Mouse (Mus musculus): ENCODE measurements around the gene Crtc3.
A peak's percentile ranks its signal among the peaks of the same experiment; 100 is the strongest.

Crtc3 gene

GRCm38 (mm10) chr7:80641497-80641896, 47.2 kb downstream of the Crtc3 start:
- peak; percentile 52 for DNase-seq (ENCODE audit: extremely low read depth, low read depth)

GRCm38 (mm10) chr7:80639981-80640380, 48.7 kb downstream of the Crtc3 start:
- no peak for DNase-seq (ENCODE audit: extremely low read depth, low read depth)

- DNase-seq (ENCODE audit: extremely low read depth, low read depth): no peak
Observed at GRCm38 (mm10) chr7:80638460-80638859, 50.2 kb downstream of the Crtc3 start.

DNA sequence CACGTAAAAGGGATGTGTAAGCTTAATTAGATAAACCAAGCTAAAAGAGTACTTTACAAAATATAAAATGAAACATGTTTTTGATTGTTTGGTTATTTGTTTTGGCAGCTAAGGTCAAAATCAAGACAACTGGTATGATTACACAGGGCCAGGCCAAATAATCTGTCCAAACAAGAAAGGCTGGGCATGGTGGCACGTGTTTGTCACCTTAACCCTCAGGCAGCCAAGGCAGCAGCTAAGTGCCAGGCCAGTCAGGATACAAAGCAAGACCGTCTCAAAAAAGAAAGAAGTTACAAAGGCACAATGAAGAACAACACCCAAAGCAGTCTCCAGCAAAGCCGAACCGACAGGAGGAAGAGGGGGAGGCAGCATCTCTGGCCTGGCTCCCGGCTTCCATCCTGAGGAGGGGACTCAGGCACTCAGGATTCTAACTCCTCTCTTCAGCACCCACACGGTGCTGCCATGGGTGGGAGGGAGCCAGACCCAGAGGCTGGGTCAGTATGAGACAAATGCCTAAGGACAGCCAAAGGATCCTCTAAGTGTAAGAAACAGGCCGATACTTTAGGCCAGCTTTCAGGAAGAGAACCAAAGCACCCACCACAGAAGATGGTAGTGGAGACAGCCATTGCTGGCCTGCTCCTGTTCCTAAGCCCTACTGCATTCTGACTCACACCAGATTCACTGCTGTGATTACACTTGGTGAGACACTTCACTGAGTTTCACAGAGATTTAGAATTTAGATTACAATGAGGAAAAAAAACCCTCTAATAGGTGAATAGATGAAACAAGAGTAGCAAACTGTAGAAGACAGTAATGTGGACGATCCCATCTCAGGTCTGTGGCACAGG, 51.5 kb downstream of the Crtc3 start:
- no peak for DNase-seq (ENCODE audit: extremely low read depth, low read depth)

GRCm38 (mm10) chr7:80636288-80636952, 52.3 kb downstream of the Crtc3 start:
- DNase-seq (ENCODE audit: extremely low read depth, low read depth): no peak

- DNase-seq (ENCODE audit: extremely low read depth, low read depth): no peak
Observed at GRCm38 (mm10) chr7:80635866-80636265, 52.8 kb downstream of the Crtc3 start.

- DNase-seq (ENCODE audit: extremely low read depth, low read depth): no peak
Observed at GRCm38 (mm10) chr7:80634741-80635140, 53.9 kb downstream of the Crtc3 start.

- DNase-seq (ENCODE audit: extremely low read depth, low read depth): no peak
Observed at GRCm38 (mm10) chr7:80633635-80634034, 55.0 kb downstream of the Crtc3 start.

- DNase-seq (ENCODE audit: extremely low read depth, low read depth): no peak
Observed at GRCm38 (mm10) chr7:80631993-80632392, 56.7 kb downstream of the Crtc3 start.

DNA sequence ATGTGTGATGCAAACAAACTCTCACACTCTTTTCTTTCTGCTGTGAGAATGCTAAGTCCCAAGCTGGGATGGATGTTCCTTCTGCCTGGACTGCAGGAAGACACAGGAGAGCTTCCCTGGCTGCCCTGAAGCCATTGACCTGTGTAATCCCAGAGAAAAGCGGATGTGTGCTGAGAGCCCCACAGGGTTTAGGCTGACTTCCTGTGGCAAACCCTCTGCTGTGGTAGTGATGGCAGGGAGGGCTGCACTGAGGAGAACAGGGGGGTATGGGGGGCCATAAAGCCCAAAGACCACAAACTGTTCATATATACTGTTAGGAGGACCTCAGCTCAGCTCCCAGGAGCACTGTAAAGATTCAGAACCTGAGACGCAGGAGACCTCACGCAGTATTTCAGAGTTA, 57.3 kb downstream of the Crtc3 start:
- DNase-seq (ENCODE audit: extremely low read depth, low read depth): no peak

- DNase-seq (ENCODE audit: extremely low read depth, low read depth): peak; percentile 58
Observed at GRCm38 (mm10) chr7:80629369-80629768, 59.3 kb downstream of the Crtc3 start.

DNA sequence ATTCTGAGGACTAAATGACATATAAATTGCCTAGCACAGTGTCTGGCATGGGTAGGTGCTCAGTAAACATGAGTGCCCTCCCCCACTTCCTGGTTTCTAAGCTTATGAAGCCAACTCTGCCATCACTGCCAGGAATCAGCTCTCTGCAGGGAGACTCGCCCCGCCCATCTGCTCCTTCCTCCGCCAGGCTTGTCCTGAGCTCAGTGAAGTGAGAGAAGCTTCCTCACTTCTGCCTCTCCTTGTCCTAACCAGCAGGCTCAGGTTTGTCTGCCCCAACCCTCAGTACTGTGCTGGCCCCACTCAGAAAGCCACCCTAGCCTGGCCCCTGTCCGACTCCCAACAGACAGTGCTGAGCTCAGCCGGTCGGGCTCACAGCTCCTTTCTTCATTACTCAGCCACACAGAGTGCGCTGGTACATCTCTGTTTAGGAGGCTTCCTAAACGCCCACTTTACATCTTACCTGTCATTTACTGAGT, 59.9 kb downstream of the Crtc3 start:
- DNase-seq (ENCODE audit: extremely low read depth, low read depth): peak; percentile 80

- no peak for DNase-seq (ENCODE audit: extremely low read depth, low read depth)
Observed at GRCm38 (mm10) chr7:80626943-80627342, 61.7 kb downstream of the Crtc3 start.

GRCm38 (mm10) chr7:80625841-80626240, 62.8 kb downstream of the Crtc3 start:
- DNase-seq (ENCODE audit: extremely low read depth, low read depth): no peak

DNA sequence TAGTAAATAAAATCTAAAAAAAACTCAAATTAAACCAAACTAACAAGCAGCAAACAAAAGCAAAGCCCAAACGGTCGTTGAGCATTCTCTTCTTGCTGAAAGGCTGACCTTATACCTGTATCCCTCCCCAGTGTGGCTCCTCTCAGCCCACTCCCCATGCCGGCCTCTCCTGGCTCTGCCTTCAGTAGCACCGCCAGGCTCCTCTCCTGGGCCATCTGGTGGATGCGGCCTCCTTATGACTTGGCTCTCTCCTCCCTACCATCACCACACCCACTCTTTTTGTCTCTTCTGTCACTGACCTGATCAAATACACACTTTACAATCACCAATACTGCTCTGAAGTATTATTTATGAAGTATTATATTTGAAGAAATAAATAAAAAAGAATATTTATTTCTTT, 65.4 kb downstream of the Crtc3 start:
- DNase-seq (ENCODE audit: extremely low read depth, low read depth): no peak

- DNase-seq (ENCODE audit: extremely low read depth, low read depth): no peak
Observed at GRCm38 (mm10) chr7:80616096-80616495, 72.6 kb downstream of the Crtc3 start.

DNA sequence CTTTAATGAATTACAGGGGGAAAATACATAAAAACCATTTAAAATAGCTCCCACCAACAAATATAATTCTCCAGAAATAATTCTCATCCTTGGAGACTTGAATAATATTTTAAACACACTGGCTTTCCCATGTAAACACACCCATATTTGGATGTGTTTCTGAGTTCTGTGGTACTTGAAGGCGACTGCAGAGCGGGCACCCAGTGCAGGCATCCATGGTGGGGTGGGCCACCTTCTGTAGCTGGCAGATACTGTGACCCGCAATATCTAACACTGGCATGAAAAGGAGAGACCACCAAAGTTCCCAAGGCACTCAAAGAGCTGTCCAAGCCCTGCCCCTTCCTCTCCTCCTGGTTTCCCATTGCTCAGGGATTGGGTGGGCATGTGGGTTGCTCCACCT, 74.6 kb downstream of the Crtc3 start:
- no peak for DNase-seq (ENCODE audit: extremely low read depth, low read depth)

- DNase-seq (ENCODE audit: extremely low read depth, low read depth): no peak
Observed at GRCm38 (mm10) chr7:80612191-80612787, 76.4 kb downstream of the Crtc3 start.

DNA sequence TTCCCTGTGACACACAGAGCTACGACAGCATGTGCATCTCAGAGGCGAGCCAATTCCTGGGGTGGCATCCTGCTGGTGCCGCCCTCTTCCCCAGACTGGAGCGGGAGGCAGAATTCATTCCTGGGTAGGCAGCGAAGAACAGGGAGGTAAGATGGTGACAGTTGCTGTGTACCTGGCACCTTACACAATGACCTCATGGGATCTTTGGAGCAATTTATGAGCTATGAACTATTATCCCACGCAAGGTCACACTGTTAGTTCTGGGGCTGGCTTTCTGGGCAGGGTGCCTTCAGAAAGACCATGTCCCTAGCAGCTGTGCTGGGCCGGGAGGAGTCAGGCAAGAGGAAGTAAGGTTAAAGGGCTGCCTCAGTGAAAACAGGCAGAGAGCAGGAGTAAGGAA, 77.0 kb downstream of the Crtc3 start:
- DNase-seq (ENCODE audit: extremely low read depth, low read depth): no peak

DNA sequence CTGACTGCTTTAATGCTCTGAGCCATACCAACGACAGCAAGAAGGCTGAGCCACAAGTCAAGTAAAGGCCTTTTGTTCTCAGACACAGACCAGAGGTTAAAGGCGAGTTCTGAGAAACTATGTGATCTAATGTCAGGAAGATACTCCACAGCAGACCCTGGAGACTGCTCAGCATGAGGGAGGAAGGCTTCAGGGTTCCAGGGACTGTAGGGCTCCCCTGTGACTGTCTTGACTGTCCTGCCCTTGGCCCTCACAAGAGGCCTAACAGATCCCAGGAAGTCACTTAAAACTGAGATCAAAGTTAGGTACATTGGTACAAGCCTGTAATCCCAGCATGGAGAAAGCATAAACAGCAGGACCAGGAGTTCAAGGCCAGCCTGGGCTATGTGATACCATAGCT, 81.2 kb downstream of the Crtc3 start:
- DNase-seq (ENCODE audit: extremely low read depth, low read depth): no peak

GRCm38 (mm10) chr7:80606435-80606834, 82.2 kb downstream of the Crtc3 start:
- DNase-seq (ENCODE audit: extremely low read depth, low read depth): no peak

DNA sequence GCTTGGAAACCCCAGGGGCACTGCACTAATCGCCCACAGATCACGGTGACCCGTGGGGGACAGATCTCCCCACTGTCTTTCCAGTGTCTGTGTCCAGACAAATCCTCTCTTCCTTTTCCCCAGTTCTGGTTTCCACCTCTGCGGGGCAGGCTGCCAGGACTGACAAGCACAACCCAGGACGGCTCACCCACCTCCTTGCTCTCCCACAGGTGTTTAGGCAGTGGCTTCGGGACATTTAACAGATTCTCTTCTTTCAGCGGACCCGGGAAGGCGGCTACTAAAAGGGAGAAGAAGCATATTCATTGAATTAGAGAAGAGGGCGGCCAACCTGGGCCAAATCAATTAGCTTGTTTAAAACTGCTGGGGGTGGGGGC, 83.1 kb downstream of the Crtc3 start:
- DNase-seq (ENCODE audit: extremely low read depth, low read depth): no peak
